Mouse (Mus musculus) E14TG2a.4 (cell line): ENCODE measurements around the gene Apold1.

Experiments used
- CTCF ChIP-seq: conservative IDR thresholded peaks from 2 replicates; pipeline ENCODE4 v1.5.1; 2014; ENCODE audit warnings: low read length
- NANOG ChIP-seq: IDR thresholded peaks from 2 replicates; pipeline ENCODE4 v1.6.1; 2014; ENCODE audit warnings: borderline replicate concordance, low read length, mixed read lengths
- POU5F1 ChIP-seq: IDR thresholded peaks from 2 replicates; pipeline ENCODE4 v1.6.1; 2014; ENCODE audit warnings: low read length, borderline replicate concordance

DNA sequence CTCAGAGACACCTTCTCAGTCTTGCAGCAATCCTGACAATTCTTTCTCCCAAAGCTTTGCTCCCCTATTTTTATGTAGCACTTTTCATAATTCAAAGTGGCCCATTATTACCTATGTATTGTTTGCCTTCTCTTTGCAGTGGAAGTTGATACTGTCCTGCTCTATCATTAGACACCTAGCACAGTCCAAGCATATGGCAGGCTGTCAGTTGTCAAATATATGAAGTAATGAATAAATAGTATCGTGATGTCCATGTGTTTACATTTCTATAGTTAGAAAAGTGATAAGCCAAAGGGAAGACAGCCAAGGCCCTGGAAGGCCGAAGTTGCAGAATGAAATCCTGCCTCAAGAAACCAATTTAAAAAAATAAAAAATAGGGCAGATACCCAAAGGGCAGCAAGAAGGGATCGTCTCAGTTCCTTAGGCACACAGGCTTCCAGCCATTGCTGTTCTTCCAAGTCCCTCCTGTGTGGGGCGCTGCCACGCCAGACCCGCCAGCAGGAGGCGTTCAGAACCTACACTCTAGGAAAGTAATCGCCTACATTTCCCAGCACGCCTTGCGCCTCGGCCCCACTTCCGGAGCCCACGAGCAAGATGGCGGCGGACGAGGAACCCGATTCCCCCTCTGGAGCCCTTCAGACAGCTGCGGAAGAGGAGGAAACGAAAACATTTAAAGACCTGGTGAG, 29.7 kb downstream of the Apold1 start, which contains the start of gene Ddx47:
- TF ChIP-seq CTCF, result peak; percentile 81
- TF ChIP-seq NANOG, result no peak
- TF ChIP-seq POU5F1, result no peak
